Mouse (Mus musculus) splenic B cell, adult 2 months (primary cell): ENCODE measurements around the gene Slc25a11.

Experiments used
- DNase-seq: peaks from one replicate; pipeline ENCODE4 v3.0.0-alpha.2; 2011; ENCODE audit warnings: low read depth, low spot score
- H3K27me3 ChIP-seq: 2 replicates; pipeline ENCODE4 v1.6.1; 2012; ENCODE audit warnings: mild to moderate bottlenecking, low read length, moderate library complexity, mixed read lengths; ENCODE audit not compliant: control insufficient read depth, poor library complexity, insufficient read depth, severe bottlenecking
- H3K36me3 ChIP-seq: 2 replicates; pipeline ENCODE4 v1.6.1; 2012; ENCODE audit warnings: mild to moderate bottlenecking, low read length, moderate library complexity, mixed read lengths; ENCODE audit not compliant: control insufficient read depth, poor library complexity, insufficient read depth, severe bottlenecking

Slc25a11 gene

GRCm38 (mm10) chr11:70629557-70629956, 17.7 kb downstream of the Slc25a11 start:
- H3K27me3 ChIP-seq: no peaks in the 10 kb centered on the region
- H3K36me3 ChIP-seq: no peaks in the 10 kb centered on the region
- peak; percentile 78 for DNase-seq

DNA sequence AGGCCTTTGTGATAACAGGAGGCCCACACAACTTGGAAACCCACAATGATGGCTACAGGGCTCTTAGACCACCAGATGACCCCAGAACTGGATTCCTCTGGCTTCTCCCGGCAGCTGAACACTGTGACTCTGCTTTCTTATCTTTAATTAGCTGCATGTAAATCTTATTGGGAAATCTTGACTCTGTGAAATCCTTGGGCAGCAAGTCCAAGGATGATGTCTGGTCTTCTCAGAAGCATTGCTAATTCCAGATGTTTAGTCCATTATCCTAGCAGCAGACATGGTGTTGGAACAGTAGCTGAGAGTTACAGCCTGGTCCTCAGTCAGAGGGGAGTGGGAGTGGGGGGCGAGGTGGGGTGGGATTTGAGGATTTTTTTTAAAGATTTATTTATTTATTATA, 18.8 kb downstream of the Slc25a11 start:
- DNase-seq: no peak
- H3K36me3 ChIP-seq: no peaks in the 10 kb centered on the region
- no peaks in the 10 kb centered on the region for H3K27me3 ChIP-seq

GRCm38 (mm10) chr11:70626877-70627276, 20.4 kb downstream of the Slc25a11 start:
- DNase-seq: no peak
- Histone ChIP-seq H3K27me3 (no peaks in the 10 kb centered on the region), H3K36me3 (no peaks in the 10 kb centered on the region)

DNA sequence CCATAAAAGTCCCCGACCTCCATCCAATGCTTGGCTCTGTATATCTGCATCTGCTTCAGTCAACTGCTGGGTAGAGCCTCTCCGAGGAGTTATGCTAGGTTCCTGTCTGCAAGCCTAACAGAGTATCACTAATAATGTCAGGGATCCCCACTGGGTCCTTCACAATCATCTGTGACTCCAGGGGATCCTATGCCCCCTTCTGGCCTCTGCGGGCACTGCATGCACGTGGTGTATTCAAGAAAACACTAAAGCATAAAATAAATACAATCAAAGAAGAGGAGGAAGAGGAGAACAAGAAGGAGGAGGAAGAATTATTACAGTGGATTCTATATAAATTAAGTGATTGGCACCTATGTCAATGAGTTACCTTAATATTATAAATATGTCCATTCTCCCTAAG, 21.8 kb downstream of the Slc25a11 start:
- Histone ChIP-seq H3K36me3 (no peaks in the 10 kb centered on the region), H3K27me3 (no peaks in the 10 kb centered on the region)
- peak; percentile 75 for DNase-seq

DNA sequence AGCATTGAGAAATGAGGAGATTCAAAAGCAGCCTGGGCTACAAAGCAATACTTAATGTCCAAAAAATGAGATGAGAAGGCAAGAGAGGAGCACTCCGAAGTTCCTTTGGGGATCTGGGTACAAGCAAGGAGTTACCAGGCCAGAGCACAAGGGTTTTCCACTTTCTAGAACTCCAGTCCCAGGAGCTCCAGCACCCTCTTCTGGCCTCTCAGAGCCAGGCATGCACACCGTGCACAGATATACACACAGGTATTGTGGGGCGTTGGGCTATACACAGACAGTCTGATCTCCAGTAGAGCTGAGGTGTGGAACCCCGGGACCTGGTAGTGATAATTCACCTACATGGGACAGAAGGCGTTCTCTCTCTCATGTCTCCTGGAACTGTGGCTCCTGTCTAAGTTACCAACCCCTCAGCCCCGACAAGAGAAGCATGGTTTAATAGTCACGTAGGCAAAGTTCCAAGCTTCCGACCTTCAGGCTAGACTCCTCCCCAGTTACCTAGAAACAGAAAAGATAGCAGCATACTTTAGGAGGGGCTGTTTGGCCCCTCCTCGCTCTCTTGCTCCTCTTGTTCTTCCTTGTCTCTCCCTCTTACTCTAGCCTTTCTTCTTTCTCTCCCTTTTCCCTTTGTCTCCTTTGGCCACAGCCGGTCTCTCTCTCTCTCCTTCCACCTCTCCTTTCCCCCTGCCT, 24.1 kb downstream of the Slc25a11 start:
- DNase-seq: no peak

DNA sequence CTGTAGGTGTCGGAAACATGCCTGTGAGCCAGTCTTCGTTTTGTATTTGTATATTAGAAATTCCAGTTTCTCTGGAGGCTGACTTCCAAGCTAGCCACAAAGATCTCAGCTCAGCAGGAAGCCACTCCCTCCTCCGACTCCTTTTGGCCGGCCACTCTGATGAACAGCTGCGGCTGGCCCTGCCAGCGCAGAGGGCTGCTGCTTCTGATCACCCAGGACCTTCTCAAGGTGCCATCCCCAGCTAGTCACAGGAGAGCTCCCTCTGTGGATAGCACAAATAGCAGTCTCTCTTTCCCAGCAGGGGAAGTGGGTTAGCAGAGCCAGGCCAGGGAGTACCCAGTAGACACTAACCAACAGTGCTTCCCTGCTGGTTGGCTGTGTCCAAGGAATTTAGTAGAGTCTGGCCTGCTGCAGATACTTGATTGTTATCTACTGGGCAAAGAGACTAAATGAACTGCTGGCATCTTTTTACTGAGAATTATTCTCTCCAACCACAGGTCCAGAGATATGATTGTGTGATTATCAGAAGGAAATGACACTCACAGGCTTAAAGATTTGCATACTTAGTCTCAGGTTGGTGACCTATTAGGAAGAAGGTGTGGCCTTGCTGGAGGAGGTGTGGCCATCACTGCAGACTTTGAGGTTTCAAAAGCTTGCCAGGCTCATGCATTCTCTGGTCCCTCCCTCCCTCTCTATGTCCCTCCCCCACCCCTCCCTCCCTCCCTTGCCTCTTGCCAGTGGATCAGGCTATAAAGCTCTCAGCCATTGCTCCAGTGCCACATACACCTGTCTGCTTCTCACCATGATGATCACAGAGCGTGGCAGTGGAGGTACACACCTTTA, 25.1 kb downstream of the Slc25a11 start:
- H3K27me3 ChIP-seq: no peaks in the 10 kb centered on the region
- H3K36me3 ChIP-seq: no peaks in the 10 kb centered on the region
- DNase-seq: peak; percentile 64

More for the DNA sequence above, 24.1 kb downstream of the Slc25a11 start:
- Histone ChIP-seq H3K36me3 (no peaks in the 10 kb centered on the region), H3K27me3 (no peaks in the 10 kb centered on the region)

DNA sequence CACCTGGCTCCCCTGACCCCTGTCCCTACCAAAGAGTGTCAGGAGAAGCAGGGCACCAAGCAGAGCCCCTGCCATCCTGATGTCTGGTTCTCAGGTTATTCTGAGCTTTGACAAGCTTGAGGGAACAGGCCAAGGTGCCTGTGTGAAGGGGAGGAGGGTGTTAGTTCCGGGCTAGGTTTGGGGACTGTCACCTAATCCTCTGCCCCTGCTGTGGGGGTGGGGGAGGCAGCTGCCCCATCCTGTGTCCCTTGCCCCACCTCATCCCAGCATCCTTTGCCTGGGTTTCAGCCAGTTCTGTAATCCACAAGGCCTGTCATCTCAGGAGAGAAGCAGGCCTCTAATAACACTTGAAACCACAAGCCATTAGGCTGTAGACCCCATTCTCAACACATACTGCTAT, 28.2 kb downstream of the Slc25a11 start, which contains the start of gene Chrne:
Gene Chrne (minus strand): TSS at position 116 of the 400 bp plus-strand sequence.
- no peak for DNase-seq
- Histone ChIP-seq H3K36me3 (no peaks in the 10 kb centered on the region), H3K27me3 (no peaks in the 10 kb centered on the region)

- Histone ChIP-seq H3K36me3 (no peaks in the 10 kb centered on the region), H3K27me3 (no peaks in the 10 kb centered on the region)
- DNase-seq: peak; percentile 49
Measured at GRCm38 (mm10) chr11:70615516-70616093, 31.7 kb downstream of the Slc25a11 start, which contains the start of gene 4930544D05Rik. Gene 4930544D05Rik (plus strand): TSS chr11:70615848.

DNA sequence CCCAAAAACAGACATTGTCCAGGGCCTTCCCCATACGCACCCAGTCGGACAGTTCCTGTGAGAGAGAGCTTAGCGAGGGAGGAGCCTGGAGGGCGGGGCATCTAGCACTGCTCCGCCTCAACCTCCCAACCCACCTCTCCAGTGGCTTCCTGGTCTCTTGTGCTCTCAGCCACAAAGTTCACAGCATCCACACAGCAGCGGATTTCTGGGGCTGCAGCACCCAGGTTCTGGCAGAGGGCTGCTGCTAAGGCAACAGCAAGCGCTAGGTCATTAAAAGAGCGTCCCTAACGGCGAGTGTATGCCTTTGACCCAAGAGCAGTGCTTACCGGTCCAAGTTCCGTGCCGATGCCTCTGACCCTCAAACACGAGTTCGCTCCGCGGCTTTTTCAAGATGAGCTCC, 32.2 kb downstream of the Slc25a11 start:
- no peaks in the 10 kb centered on the region for H3K27me3 ChIP-seq
- DNase-seq: peak; percentile 79

DNA sequence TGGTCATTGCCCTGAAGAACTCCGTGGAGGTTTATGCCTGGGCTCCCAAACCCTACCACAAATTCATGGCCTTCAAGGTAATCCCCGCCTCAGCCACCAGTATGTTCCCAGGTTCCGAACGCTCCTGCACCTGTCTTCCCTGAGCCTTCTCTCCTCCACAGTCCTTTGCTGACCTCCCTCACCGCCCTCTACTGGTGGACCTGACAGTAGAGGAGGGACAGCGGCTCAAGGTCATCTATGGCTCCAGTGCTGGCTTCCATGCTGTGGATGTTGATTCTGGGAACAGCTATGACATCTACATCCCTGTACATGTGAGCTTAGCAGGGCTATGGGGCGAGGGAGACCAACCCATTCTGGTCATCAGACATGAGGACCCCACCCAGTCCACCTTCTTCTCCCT, 34.8 kb downstream of the Slc25a11 start:
- H3K36me3 ChIP-seq: no peaks in the 10 kb centered on the region
- no peak for DNase-seq
- H3K27me3 ChIP-seq: no peaks in the 10 kb centered on the region

More for the DNA sequence above, 32.2 kb downstream of the Slc25a11 start:
- H3K36me3 ChIP-seq: no peaks in the 10 kb centered on the region

GRCm38 (mm10) chr11:70610752-70611151, 36.5 kb downstream of the Slc25a11 start:
- DNase-seq: no peak
- Histone ChIP-seq H3K36me3 (peaks cover under 1% of the 10 kb centered on the region; the same call in 1 of the 2 replicates), H3K27me3 (no peaks in the 10 kb centered on the region)

DNA sequence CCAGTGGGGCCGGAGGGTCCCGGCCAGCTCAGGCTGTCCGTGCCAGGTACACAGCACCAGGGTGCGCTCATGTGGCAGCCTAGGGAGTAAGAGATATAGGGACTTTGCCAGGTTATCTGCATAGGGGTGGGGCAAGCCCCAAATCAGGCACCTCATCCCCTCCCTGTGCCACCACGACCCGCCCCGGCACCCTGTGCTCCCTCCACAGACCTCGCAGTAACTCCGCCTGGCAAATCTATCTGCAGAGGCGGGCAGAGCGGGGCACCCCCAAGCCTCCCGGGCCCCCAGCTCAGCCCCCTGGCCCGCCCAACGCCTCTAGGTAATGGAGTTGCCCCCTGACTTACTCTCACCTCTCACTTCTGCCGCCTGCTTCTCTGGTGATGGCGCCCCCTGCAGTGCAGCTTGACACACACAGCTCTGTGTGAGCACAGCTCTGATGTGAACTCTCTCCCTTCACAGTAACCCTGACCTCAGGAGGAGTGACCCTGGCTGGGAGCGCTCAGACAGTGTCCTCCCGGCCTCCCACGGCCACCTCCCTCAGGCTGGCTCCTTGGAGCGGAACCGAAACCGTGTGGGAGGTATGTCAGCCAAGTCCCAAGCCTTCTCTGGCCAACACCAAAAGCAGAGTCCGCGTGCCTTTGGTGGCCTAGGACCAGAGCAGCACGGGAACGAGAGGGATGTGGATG, 38.8 kb downstream of the Slc25a11 start:
- peak; percentile 34 for DNase-seq
- Histone ChIP-seq H3K27me3 (no peaks in the 10 kb centered on the region), H3K36me3 (peaks cover 1% of the 10 kb centered on the region; the same call in 1 of the 2 replicates)

DNA sequence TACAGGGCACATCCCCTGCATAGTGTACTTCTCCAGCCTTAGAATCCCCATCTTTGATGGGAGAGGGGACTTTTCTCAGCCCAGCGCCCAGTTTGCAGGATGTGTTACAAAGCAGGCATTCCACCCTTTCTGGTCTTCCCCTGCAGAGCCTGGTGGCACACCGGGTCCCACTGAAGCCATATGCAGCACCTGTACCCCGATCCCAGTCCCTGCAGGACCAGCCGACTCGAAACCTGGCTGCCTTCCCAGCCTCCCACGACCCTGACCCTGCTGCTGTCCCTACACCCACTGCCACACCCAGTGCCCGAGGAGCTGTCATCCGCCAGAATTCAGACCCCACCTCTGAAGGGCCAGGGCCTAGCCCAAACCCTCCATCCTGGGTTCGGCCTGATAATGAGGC, 39.7 kb downstream of the Slc25a11 start:
- no peaks in the 10 kb centered on the region for H3K27me3 ChIP-seq
- DNase-seq: no peak
- peaks cover 1% of the 10 kb centered on the region; the same call in 1 of the 2 replicates for H3K36me3 ChIP-seq

DNA sequence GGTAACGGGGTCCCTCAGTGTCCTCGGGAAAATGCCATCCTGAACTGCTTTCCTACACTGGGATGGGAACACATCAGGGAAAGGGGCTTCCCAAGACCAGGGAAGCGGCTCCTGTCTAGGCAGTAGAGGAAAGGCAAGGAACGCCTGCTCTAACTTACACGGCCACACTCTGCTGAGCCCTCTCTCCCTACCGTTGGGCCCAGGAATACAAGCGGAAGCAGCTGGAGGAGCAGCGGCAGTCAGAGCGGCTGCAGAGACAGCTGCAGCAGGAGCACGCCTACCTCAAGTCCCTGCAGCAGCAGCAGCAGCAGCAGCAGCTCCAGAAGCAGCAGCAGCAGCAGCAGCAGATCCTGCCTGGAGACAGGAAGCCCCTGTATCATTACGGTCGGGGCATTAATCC, 40.6 kb downstream of the Slc25a11 start:
- H3K27me3 ChIP-seq: no peaks in the 10 kb centered on the region
- H3K36me3 ChIP-seq: peaks cover 1% of the 10 kb centered on the region; the same call in 1 of the 2 replicates
- DNase-seq: no peak
